Mouse (Mus musculus) thymus, adult 2 months (tissue): Measurements from ENCODE around the gene Ccdc12.

Experiments used
- CTCF ChIP-seq: fragments of 200-500 bp; IDR thresholded peaks from 2 replicates; pipeline ENCODE4 v1.5.1; 2012; ENCODE audit warnings: mild to moderate bottlenecking, control low read depth, low read length, moderate library complexity, borderline replicate concordance; ENCODE audit not compliant: control insufficient read depth, poor library complexity, insufficient read depth; ENCODE audit errors: extremely low read depth
- POLR2A ChIP-seq: fragments of 200-500 bp; IDR thresholded peaks from 2 replicates; pipeline ENCODE4 v1.6.1; 2012; ENCODE audit warnings: mild to moderate bottlenecking, low read length, control low read depth, moderate library complexity; ENCODE audit not compliant: control insufficient read depth, poor library complexity, insufficient read depth; ENCODE audit errors: extremely low read depth

- TF ChIP-seq CTCF (no peak), POLR2A (no peak)
Measured at GRCm38 (mm10) chr9:110712545-110712944, 56.2 kb downstream of the Ccdc12 start.
